ENCODE assay signal across 7 mouse cellular contexts in genomic region chr1:131244536-131245088, GRCm38 (mm10). TPM values are rescaled to one million over a fixed set of nuclear protein-coding genes. Genes with fewer than 3 reads are reported as not detected.
DNase-seq lines count a peak whose midpoint lies in the region; ATAC-seq and TF ChIP-seq lines count a peak whose summit lies in the region.

No protein-coding gene starts in this region.

- no peak for TF ChIP-seq CTCF in cortical plate, adult 2 months (IDR thresholded peaks at IDR 0.05; ENCODE audit: extremely low read depth, insufficient read depth, low read length)
- TF ChIP-seq CTCF in midbrain, postnatal 0 days (IDR thresholded peaks at IDR 0.05): no peak

- peak; percentile 31 to 48 for DNase-seq in left cerebral cortex, postnatal 36 days (ENCODE audit: low spot score in 2 of 2)
- DNase-seq in left cerebral cortex, adult 9 months (ENCODE audit: low spot score in 2 of 2): no peak
- peak; percentile 40 for DNase-seq in adrenal gland, postnatal 25 days
- peak; percentile 9 for DNase-seq in midbrain, postnatal 0 days (ENCODE audit: low spot score)
- no peak for DNase-seq in thymus, postnatal 14 days

- H3K4me2 ChIP-seq in intestine, embryonic 16.5 days (ENCODE audit: low read depth, low read length): peak overlapping the region; percentile 99
- peak overlapping the region; percentile 94 for H3K4me2 ChIP-seq in midbrain, postnatal 0 days (ENCODE audit: low read depth, low read length, poor library complexity, severe bottlenecking)

- H3K27me3 ChIP-seq in intestine, embryonic 16.5 days (replicated peaks; ENCODE audit: control insufficient read depth, insufficient read depth, low read length): peaks cover 50% of the 10 kb centered on the region
- 0 out of 2 replicates have a peak, but pooled peaks cover 5% of the 10 kb centered on the region for H3K27me3 ChIP-seq in midbrain, postnatal 0 days (ENCODE audit: insufficient read depth, low read length)

- intact Hi-C loops in left cerebral cortex, postnatal 36 days (cut with DNase I): loop anchor here (2.0 to 5.0 kb wide), 2 partner anchors 58 to 127 kb away; no protein-coding TSS in a partner anchor

- peaks cover 1% of the 10 kb centered on the region; the same call in 1 of the 2 replicates for H3K4me1 ChIP-seq in cortical plate, adult 2 months (ENCODE audit: control insufficient read depth, insufficient read depth, low read length)
- peaks cover 15% of the 10 kb centered on the region for H3K4me1 ChIP-seq in intestine, embryonic 16.5 days (ENCODE audit: control insufficient read depth, insufficient read depth, low read length)
- 0 out of 2 replicates have a peak, but pooled peaks cover 3% of the 10 kb centered on the region for H3K4me1 ChIP-seq in midbrain, postnatal 0 days (ENCODE audit: insufficient read depth, low read length)

- H3K9me3 ChIP-seq in intestine, embryonic 16.5 days (ENCODE audit: control insufficient read depth, low read length): no peaks in the 10 kb centered on the region
- H3K9me3 ChIP-seq in midbrain, postnatal 0 days (ENCODE audit: low read length): no peaks in the 10 kb centered on the region

- peak; percentile 10; the same call in 1 of the 2 replicates for ATAC-seq in intestine, embryonic 16.5 days
- ATAC-seq in midbrain, postnatal 0 days (ENCODE audit: low FRiP score): peak; percentile 29

- H3K27ac ChIP-seq in cortical plate, adult 2 months (ENCODE audit: insufficient read depth, low read length): peak overlapping the region; percentile 44; the same call in 1 of the 2 replicates
- no peak overlapping the region for H3K27ac ChIP-seq in intestine, embryonic 16.5 days (ENCODE audit: low read length)
- H3K27ac ChIP-seq in midbrain, postnatal 0 days (ENCODE audit: low read depth, low read length): peak overlapping the region; percentile 63

- H3K36me3 ChIP-seq in intestine, embryonic 16.5 days (ENCODE audit: control insufficient read depth, insufficient read depth, low read length): no peaks in the 10 kb centered on the region
- no peaks in the 10 kb centered on the region for H3K36me3 ChIP-seq in midbrain, postnatal 0 days (ENCODE audit: insufficient read depth, low read length)

- TF ChIP-seq POLR2A in cortical plate, adult 2 months (IDR thresholded peaks at IDR 0.05; ENCODE audit: extremely low read depth, insufficient read depth, low read length): no peak

- H3K9ac ChIP-seq in intestine, embryonic 16.5 days (ENCODE audit: low read depth, low read length): peak overlapping the region; percentile 78
- peak overlapping the region; percentile 94 for H3K9ac ChIP-seq in midbrain, postnatal 0 days (replicated peaks; ENCODE audit: low read length, poor library complexity, severe bottlenecking)

- peak overlapping the region; percentile 34 for H3K4me3 ChIP-seq in cortical plate, adult 2 months (ENCODE audit: insufficient read depth, low read length)
- peak overlapping the region; percentile 70 for H3K4me3 ChIP-seq in intestine, embryonic 16.5 days (ENCODE audit: low read length)
- H3K4me3 ChIP-seq in midbrain, postnatal 0 days (ENCODE audit: low read depth, low read length): peak overlapping the region; percentile 83

- WGBS in intestine, embryonic 16.5 days: under 1% methylated on average over 57 of the region's 57 CpGs
- WGBS in midbrain, postnatal 0 days: under 1% methylated on average over 57 of the region's 57 CpGs

RNA-seq across cellular contexts. Expression of gene Rassf5, which starts 0.4 kb away (rescaled TPM):
- total RNA-seq in left cerebral cortex, postnatal 36 days (2021): 10 to 100 TPM; 24.6 to 31.7 TPM
- total RNA-seq in adrenal gland, postnatal 25 days (2021): 12.8 and 13.1 TPM in 2 replicates
- 14.7 TPM in 2 replicates for polyA plus RNA-seq in cortical plate, adult 2 months (2012; rRNA removed)
- polyA plus RNA-seq in intestine, embryonic 16.5 days (2015; fragmentation: Nextera tagmentation; extraction: Ambion mirVana): 3.5 and 4.1 TPM in 2 replicates
- 9.0 and 13.5 TPM in 2 replicates for total RNA-seq in midbrain, postnatal 0 days (2014; rRNA removed)
- polyA plus RNA-seq in midbrain, postnatal 0 days (2015; fragmentation: Nextera tagmentation; extraction: Ambion mirVana): 4.9 and 5.8 TPM in 2 replicates

RNA-seq across cellular contexts. Expression of gene Ikbke, which starts 34.8 kb away (rescaled TPM):
- 1 to 10 TPM in 1 of 2 experiments, under 1 TPM in 1; 0.69 to 2.5 TPM for total RNA-seq in left cerebral cortex, postnatal 36 days (2021)
- total RNA-seq in adrenal gland, postnatal 25 days (2021): 13.2 and 18.5 TPM in 2 replicates
- 1.7 and 1.9 TPM in 2 replicates for polyA plus RNA-seq in cortical plate, adult 2 months (2012; rRNA removed)
- 13.0 and 13.8 TPM in 2 replicates for polyA plus RNA-seq in intestine, embryonic 16.5 days (2015; fragmentation: Nextera tagmentation; extraction: Ambion mirVana)
- total RNA-seq in midbrain, postnatal 0 days (2014; rRNA removed): 3.9 and 5.3 TPM in 2 replicates
- polyA plus RNA-seq in midbrain, postnatal 0 days (2015; fragmentation: Nextera tagmentation; extraction: Ambion mirVana): 0.63 and 0.67 TPM in 2 replicates

Comparison
In these comparisons a context has a peak if more than half of its experiments do, and no peak if none do; other contexts are left out.
1. DNase-seq: peak in left cerebral cortex, postnatal 36 days (2 of 2), adrenal gland, postnatal 25 days (single experiment) and midbrain, postnatal 0 days (single experiment); none in left cerebral cortex, adult 9 months (0 of 2) and thymus, postnatal 14 days (single experiment).
2. Peak in every context shown above with its lines, with median percentiles within 50 percentile points of each other: H3K4me3 ChIP-seq.